Mouse (Mus musculus): Measurements from ENCODE around the gene Cnot9.

DNA sequence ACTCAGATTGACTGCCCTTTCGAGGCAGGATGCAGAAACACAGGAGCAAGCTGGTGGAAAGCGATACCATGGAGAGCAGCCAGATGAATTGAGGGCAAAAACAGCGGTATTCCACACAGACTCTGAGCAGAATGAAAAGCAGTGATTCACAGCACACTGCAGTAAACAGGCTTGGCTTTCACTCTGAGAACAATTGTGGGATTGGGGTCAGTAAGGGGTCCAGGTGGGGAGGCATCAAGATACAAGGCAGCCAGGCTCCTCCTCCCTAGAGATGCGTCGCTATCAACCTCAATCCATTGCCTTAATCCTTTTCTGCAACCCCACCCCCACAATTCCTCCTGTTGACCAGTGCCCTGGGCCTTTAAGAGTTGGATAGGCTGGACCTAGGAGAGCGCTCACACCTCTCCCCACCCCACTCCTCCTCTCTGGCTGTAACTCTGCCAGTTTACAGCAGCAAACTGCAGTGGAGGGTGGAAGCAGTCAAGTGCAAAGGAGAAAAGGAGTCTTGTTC is 36.6 kb downstream of the Cnot9 start, which contains the start of gene Plcd4:
- TF ChIP-seq CTCF (IDR thresholded peaks at IDR 0.05; ENCODE audit: extremely low read depth, insufficient read depth, low read length) (no peak), POLR2A (IDR thresholded peaks at IDR 0.05; ENCODE audit: extremely low read depth, insufficient read depth, low read length) (0 out of 2 replicates have a peak, but pooled peaks have one; percentile 38)
